Mouse (Mus musculus): ENCODE results near the gene Cacna1d. TPM values are rescaled to one million over a fixed set of nuclear protein-coding genes. Genes with fewer than 3 reads are reported as not detected.

The Cacna1d gene
- total and polyA plus RNA-seq, 2 experiments: 0.55 to 0.72 TPM

- no peaks in the 10 kb centered on the region for H3K36me3 ChIP-seq (ENCODE audit: control insufficient read depth, insufficient read depth, low read length)
- TF ChIP-seq POLR2A (IDR thresholded peaks at IDR 0.05; ENCODE audit: extremely low read depth, insufficient read depth, low read length) (no peak), CTCF (IDR thresholded peaks at IDR 0.05; ENCODE audit: low read depth, low read length) (no peak)
- H3K27ac ChIP-seq (replicated peaks; ENCODE audit: insufficient read depth, low read depth, low read length): no peak overlapping the region
- no peaks in the 10 kb centered on the region for H3K79me2 ChIP-seq (ENCODE audit: control insufficient read depth, insufficient read depth, low read length)
- no peaks in the 10 kb centered on the region for H3K4me1 ChIP-seq (ENCODE audit: control insufficient read depth, insufficient read depth, low read length)
- DNase-seq (ENCODE audit: extremely low read depth, low read depth, low spot score): no peak
- no peaks in the 10 kb centered on the region for H3K27me3 ChIP-seq (ENCODE audit: control insufficient read depth, insufficient read depth, low read length)
- no peak overlapping the region for H3K9ac ChIP-seq (ENCODE audit: low read depth, low read length)
- H3K4me3 ChIP-seq (ENCODE audit: insufficient read depth, low read depth, low read length): no peak overlapping the region
- WGBS: 53% methylated on average over 9 of the region's 9 CpGs
Observed at GRCm38 (mm10) chr14:30429606-30430005, 61.6 kb downstream of the Cacna1d start.

GRCm38 (mm10) chr14:30428757-30429156 lies 62.5 kb downstream of the Cacna1d start:
- H3K79me2 ChIP-seq (ENCODE audit: control insufficient read depth, insufficient read depth, low read length): no peaks in the 10 kb centered on the region
- H3K4me1 ChIP-seq (ENCODE audit: control insufficient read depth, insufficient read depth, low read length): no peaks in the 10 kb centered on the region
- no peaks in the 10 kb centered on the region for H3K36me3 ChIP-seq (ENCODE audit: control insufficient read depth, insufficient read depth, low read length)
- TF ChIP-seq CTCF (IDR thresholded peaks at IDR 0.05; ENCODE audit: low read depth, low read length) (no peak), POLR2A (IDR thresholded peaks at IDR 0.05; ENCODE audit: extremely low read depth, insufficient read depth, low read length) (no peak)
- H3K27me3 ChIP-seq (ENCODE audit: control insufficient read depth, insufficient read depth, low read length): no peaks in the 10 kb centered on the region
- H3K9ac ChIP-seq (ENCODE audit: low read depth, low read length): no peak overlapping the region
- no peak overlapping the region for H3K27ac ChIP-seq (replicated peaks; ENCODE audit: insufficient read depth, low read depth, low read length)
- no peak overlapping the region for H3K4me3 ChIP-seq (ENCODE audit: insufficient read depth, low read depth, low read length)
- no peak for DNase-seq (ENCODE audit: extremely low read depth, low read depth, low spot score)

GRCm38 (mm10) chr14:30425876-30426275 lies 65.4 kb downstream of the Cacna1d start:
- WGBS: 48% methylated on average over 4 of the region's 4 CpGs
- Histone ChIP-seq H3K27me3 (ENCODE audit: control insufficient read depth, insufficient read depth, low read length) (no peaks in the 10 kb centered on the region), H3K27ac (replicated peaks; ENCODE audit: insufficient read depth, low read depth, low read length) (no peak overlapping the region), H3K4me3 (ENCODE audit: insufficient read depth, low read depth, low read length) (no peak overlapping the region), H3K9ac (ENCODE audit: low read depth, low read length) (no peak overlapping the region), H3K36me3 (ENCODE audit: control insufficient read depth, insufficient read depth, low read length) (no peaks in the 10 kb centered on the region), H3K79me2 (ENCODE audit: control insufficient read depth, insufficient read depth, low read length) (no peaks in the 10 kb centered on the region), H3K4me1 (ENCODE audit: control insufficient read depth, insufficient read depth, low read length) (no peaks in the 10 kb centered on the region)
- TF ChIP-seq POLR2A (IDR thresholded peaks at IDR 0.05; ENCODE audit: extremely low read depth, insufficient read depth, low read length) (no peak), CTCF (IDR thresholded peaks at IDR 0.05; ENCODE audit: low read depth, low read length) (no peak)
- DNase-seq (ENCODE audit: extremely low read depth, low read depth, low spot score): no peak

GRCm38 (mm10) chr14:30425175-30425574 lies 66.1 kb downstream of the Cacna1d start:
- 73% methylated on average over 6 of the region's 6 CpGs for WGBS
- Histone ChIP-seq H3K27ac (replicated peaks; ENCODE audit: insufficient read depth, low read depth, low read length) (no peak overlapping the region), H3K27me3 (ENCODE audit: control insufficient read depth, insufficient read depth, low read length) (no peaks in the 10 kb centered on the region), H3K4me3 (ENCODE audit: insufficient read depth, low read depth, low read length) (no peak overlapping the region), H3K4me1 (ENCODE audit: control insufficient read depth, insufficient read depth, low read length) (no peaks in the 10 kb centered on the region), H3K79me2 (ENCODE audit: control insufficient read depth, insufficient read depth, low read length) (no peaks in the 10 kb centered on the region), H3K9ac (ENCODE audit: low read depth, low read length) (no peak overlapping the region), H3K36me3 (ENCODE audit: control insufficient read depth, insufficient read depth, low read length) (no peaks in the 10 kb centered on the region)
- DNase-seq (ENCODE audit: extremely low read depth, low read depth, low spot score): no peak
- TF ChIP-seq POLR2A (IDR thresholded peaks at IDR 0.05; ENCODE audit: extremely low read depth, insufficient read depth, low read length) (no peak), CTCF (IDR thresholded peaks at IDR 0.05; ENCODE audit: low read depth, low read length) (no peak)

GRCm38 (mm10) chr14:30424638-30425037 lies 66.6 kb downstream of the Cacna1d start:
- no peak overlapping the region for H3K27ac ChIP-seq (replicated peaks; ENCODE audit: insufficient read depth, low read depth, low read length)
- no peak for DNase-seq (ENCODE audit: extremely low read depth, low read depth, low spot score)
- TF ChIP-seq CTCF (IDR thresholded peaks at IDR 0.05; ENCODE audit: low read depth, low read length): no peak
- H3K9ac ChIP-seq (ENCODE audit: low read depth, low read length): no peak overlapping the region
- WGBS: 85% methylated on average over 4 of the region's 4 CpGs
- no peaks in the 10 kb centered on the region for H3K4me1 ChIP-seq (ENCODE audit: control insufficient read depth, insufficient read depth, low read length)
- H3K27me3 ChIP-seq (ENCODE audit: control insufficient read depth, insufficient read depth, low read length): no peaks in the 10 kb centered on the region
- no peak overlapping the region for H3K4me3 ChIP-seq (ENCODE audit: insufficient read depth, low read depth, low read length)
- no peaks in the 10 kb centered on the region for H3K79me2 ChIP-seq (ENCODE audit: control insufficient read depth, insufficient read depth, low read length)
- H3K36me3 ChIP-seq (ENCODE audit: control insufficient read depth, insufficient read depth, low read length): no peaks in the 10 kb centered on the region

GRCm38 (mm10) chr14:30422376-30423140 lies 68.7 kb downstream of the Cacna1d start:
- Histone ChIP-seq H3K79me2 (ENCODE audit: control insufficient read depth, insufficient read depth, low read length) (no peaks in the 10 kb centered on the region), H3K27ac (replicated peaks; ENCODE audit: insufficient read depth, low read depth, low read length) (no peak overlapping the region), H3K36me3 (ENCODE audit: control insufficient read depth, insufficient read depth, low read length) (no peaks in the 10 kb centered on the region), H3K4me3 (ENCODE audit: insufficient read depth, low read depth, low read length) (no peak overlapping the region), H3K27me3 (ENCODE audit: control insufficient read depth, insufficient read depth, low read length) (no peaks in the 10 kb centered on the region), H3K4me1 (ENCODE audit: control insufficient read depth, insufficient read depth, low read length) (no peaks in the 10 kb centered on the region), H3K9ac (ENCODE audit: low read depth, low read length) (no peak overlapping the region)
- no peak for DNase-seq (ENCODE audit: extremely low read depth, low read depth, low spot score)
- TF ChIP-seq POLR2A (IDR thresholded peaks at IDR 0.05; ENCODE audit: extremely low read depth, insufficient read depth, low read length) (no peak), CTCF (IDR thresholded peaks at IDR 0.05; ENCODE audit: low read depth, low read length) (no peak)
- 91% methylated on average over 7 of the region's 7 CpGs for WGBS

Measured in liver, adult 2 months (tissue).